Mouse (Mus musculus) lung, adult 18-20 months (tissue): ENCODE measurements around the gene Stk33.
"Not testable (repeated sequence)": the region's sequence is repeated elsewhere in the genome, so short reads cannot be mapped to it uniquely, and the experiment has no call there.

Source experiments
- DNase-seq, 2 experiments: peaks; one replicate each; pipeline ENCODE4 v3.0.0; 2022; ENCODE audit warnings: mixed read lengths in 2 of 2

The Stk33 gene

DNA sequence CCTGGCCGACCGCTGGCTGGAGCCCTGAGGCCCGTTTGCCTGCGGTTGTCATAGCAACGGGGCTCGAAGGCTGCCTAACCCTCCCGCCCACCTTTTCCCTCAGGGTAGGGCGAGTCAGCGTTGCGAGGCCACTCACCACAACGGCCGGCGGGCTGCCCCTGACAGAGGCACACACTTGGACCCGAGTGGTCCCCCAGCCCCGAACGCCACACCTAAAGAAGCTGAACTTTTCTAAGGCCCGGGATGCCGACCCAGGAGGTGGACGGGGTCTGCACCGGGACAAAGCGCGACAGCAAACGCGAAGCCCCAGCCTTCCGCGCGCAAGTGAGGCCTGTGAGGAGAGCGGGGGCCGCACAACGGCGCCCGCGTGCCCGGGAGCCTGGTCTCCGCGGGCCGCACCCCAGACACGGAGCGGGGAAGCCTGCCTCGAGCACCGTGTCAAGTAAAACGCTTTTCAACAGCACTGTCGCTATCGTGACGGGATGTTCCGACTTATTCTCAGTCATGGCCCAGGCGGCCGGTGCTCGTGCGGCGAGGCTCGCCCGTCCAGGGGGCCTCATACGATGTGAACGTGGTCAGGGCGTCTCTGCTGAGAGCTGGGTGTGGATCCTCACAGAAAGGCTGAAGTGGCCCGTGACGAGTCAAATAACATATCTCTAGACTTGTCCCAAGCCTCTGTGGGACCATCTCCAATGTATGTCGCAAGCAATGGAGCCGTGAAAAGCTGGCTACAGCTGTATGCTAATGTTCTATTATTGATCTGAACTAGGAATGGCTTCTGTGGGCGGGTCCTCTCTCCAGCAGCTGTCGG lies at the start of gene Stk33:
Gene Stk33 (minus strand): TSS at position 301 of the 811 bp plus-strand sequence.
- DNase-seq = peak; percentile 44 to 76

DNA sequence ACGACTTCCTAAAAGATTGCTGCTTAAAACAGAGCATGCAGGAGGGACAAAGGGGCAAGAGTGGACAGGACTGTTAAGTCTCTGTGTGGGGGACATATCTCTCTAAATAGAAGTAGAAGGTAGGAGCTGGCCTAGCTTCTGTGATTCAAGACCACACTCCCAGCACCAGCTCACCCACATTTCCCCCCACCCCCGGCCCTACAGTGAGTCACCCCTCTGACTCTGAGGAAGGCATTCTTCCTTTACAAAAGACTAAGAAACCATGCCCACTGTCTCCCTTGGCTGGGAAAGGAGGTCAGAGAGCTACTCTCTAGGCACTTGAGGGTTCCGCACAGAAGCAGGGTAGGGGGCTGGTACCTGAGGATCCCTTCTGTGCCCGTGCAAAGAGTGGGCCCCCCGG lies 45.3 kb upstream of the Stk33 start:
- DNase-seq = no peak

DNA sequence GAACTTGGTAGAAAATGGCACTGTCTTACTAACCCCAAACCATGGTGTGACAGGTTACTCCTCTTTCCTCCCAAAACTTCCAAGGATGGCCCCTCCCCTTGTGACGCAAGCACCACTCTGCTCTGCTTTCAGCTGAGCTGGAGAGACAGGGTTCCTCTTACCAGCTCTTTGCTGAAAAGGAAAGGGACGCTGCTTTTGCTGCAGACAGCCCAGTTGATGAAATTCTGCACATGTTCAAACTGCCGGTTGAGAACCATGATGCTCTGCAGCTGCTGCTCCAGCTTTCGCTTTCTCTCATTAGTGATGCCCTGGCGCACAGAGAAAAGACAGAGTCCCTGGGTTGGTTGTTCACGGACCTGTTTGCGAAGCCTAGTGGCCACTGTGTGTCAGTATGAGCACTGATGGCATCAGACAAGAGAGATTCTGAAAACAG lies 41.9 kb upstream of the Stk33 start:
- peak in 1 of 2 experiments; percentile 18 for DNase-seq

DNA sequence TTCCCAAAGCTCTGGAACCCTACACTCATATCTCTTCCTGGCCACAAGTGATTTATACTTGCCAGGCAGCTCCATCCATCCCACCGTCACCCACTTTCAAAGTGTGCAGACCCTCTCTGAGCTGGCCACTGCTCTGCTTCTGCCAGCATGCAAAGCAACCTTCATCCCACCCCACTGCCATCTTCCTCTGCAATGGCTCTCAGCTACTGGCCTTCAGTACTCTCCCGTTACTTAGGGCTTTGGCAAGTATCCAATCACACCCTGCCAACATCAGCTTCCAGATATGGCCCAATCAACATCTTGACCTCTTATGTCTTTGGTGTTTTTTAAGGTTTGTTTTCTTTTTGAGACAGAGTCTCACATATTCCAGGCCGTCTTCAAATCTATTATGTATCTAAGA lies 39.0 kb upstream of the Stk33 start:
- no peak for DNase-seq

DNA sequence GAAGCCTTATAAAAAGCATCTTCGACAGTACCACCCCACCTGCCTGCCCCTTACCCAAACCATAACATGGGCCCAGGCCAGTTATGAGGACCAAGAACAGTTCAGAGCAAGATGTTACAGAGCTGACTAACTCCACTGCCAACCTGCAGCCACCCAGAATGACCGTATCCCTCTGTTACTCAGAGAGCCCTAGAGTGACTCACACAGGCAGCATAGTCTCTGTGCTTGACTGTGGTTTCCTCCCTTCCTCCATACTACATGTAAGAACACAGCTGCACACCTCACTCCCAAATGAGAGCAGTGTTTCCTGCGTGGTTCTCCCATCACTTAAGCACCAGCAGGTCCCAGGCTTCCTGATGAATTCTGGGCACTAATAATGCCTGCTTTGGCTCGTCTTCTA lies 31.8 kb upstream of the Stk33 start:
- no peak for DNase-seq

DNA sequence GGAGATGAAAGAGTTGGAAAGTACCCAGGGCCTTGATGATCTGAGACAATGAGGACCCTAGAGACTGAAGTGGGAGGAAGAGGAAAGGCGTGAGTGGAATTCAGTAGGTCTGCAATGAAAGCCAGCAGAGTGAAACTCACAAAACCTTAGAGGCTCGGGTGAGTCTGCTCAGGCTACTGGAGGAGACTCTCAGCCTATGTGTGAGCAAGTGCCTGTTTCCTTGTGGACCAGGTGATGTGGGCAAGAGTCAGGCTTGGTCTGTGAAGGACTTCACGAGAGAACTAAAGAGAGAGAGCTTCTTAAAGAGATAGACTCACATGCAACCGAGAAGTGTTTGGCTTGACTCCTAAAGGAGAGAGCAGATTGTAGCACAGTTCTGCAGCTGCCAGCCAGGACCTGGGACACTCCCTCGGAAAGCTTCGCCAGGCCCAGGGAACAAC lies 29.4 kb upstream of the Stk33 start:
- peak in 1 of 2 experiments; percentile 16 for DNase-seq

DNA sequence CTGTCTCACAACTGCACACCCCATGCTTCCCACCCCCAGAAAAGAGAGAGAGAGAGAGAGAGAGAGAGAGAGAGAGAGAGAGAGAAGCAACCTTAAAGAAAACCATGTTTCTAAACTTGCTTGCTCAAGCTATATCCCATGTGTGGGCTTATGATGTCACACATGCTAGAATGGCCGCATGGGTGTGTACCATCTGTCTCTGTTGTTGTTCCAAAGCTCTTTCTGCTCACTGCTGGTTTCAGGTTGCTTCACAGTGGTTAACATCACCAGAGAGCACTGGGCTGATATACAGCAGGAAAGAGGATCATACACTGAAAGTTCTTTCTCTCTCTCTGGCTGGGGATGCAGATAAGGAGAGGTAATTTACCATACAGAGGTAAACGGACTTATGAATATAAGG lies 28.7 kb upstream of the Stk33 start:
- no peak for DNase-seq

DNA sequence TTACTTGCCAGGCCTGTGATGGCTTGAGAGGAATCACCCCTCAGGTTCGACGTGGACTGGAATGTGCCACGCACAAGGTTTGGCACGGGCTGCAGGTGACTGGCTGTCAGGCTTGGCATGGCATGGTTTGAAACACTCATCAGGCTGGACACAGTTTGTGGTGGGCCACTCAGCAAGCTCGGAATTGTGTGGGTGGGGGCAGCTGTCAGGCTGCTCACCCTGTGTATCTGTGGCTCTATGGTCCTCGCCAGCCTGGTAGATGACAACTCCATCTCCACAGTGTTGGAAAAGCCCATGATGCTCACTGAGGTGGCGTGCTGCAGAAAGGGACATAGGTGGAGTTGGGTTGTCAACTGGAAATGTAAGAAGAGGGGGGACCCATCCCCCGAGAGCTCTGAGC lies 21.8 kb upstream of the Stk33 start:
- DNase-seq = no peak

DNA sequence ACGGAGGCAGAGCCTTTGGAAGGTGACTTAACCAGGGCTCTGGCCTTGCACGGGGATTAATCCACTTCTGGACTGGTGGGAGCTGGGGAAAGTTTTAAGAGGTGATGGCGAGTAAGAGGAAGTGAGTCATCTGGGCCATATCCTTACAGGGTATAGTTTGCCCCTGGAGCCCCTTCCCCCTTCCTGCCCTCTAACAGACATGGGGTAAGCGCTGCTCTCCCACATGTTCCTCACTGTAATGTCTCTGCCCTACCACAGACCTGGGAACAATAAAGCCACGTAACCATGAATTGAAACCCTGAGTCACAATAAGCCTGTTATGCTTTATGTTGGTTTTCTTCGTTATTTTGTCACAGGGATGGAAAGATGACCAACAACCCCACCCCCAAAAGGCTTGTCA lies 17.7 kb upstream of the Stk33 start:
- no peak for DNase-seq

DNA sequence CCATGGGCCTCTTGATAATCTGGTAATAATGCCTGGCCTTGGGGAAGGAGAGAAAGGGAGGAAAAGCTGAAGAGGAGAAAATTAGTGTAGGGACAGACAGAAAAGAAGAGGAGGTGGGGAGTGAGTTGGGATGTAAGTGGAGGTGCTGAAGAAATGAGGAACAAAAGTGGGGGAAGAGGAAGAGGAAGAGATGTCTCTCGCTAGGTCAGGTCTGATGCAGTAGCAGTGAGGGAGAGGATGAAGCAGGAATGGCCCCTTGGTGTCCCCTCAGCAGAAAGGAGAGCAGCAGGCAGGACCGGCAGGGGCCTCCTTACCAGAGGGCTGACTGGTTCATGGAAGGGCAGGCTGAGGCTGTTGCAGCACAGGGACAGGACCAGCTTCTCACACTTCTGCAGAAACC lies 16.9 kb upstream of the Stk33 start:
- no peak for DNase-seq

DNA sequence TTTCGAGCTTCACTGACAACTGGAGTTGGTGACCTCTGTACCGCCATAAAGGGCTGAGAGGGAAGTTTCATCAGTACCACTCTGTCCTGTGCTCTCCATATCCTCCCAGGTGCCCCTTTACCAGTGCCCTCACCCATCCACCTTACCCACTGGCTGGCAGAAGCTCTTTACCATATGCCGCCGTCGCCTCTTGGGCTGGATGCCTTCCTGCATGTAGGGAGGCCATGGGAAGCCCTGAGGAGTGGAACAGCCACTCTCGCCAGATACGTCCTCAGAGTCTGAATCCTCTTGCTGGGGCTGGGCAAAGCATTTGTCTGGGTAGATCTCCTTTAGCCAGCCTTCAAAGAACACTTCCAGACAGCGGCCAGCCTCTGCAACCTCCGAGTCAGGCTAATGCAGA lies 16.0 kb upstream of the Stk33 start:
- no peak for DNase-seq

DNA sequence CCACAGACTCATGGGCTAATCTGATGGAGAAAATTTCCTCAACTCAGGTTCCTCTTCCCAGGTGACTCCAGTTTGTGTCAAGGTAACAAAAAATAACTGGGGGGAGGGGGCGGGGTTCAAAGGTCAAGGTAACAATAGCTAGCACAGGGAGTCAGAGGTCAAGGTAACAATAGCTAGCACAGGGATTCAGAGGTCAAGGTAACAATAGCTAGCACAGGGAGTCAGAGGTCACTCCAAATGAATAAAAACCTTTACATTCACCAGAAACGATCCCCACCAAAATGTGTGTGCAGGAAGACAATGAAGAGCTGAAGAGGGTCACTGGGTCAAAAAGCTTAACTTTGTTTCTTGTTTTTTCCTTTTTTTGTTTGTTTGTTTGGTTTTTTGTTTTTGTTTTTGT lies 9.2 kb upstream of the Stk33 start:
- DNase-seq = no peak

DNA sequence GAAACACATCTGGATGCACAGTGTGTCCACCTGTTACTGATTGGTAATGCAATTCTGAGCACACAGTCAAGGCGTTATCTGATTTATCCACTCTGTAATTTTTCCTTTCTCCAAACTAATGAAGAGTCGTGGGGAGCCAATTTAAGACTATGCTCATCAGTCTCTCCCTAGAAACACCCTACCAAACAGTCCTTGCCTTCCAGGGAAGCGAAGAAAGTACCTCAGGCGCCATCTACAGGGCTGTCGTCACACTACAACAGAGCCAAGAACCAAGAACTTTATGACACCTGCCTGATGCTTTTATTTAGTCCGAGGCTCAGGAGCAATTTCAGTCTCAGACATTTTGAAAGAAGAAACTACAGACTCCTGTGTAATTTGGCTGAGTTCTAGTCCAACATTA lies 6.1 kb upstream of the Stk33 start:
- peak; percentile 33 to 62 for DNase-seq

DNA sequence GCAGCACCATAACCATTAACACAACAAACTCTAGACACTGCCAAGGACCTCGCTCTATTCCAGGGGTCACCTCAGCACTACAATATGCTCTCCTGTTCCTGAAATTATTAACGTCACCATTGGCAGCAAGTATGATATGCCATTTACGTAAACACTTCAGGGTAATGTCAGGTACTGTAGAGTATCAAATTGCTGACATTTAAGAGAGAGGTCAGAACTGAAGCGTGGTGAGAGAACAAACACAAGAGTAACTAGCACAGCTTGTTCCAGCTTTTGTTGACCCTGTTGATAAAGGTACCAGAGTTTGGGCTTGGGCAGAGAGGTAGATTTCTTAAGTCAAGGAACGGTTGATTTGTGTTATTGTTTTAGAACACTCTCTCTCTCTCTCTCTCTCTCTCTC lies 3.9 kb upstream of the Stk33 start:
- DNase-seq = peak in 1 of 2 experiments; percentile 71

DNA sequence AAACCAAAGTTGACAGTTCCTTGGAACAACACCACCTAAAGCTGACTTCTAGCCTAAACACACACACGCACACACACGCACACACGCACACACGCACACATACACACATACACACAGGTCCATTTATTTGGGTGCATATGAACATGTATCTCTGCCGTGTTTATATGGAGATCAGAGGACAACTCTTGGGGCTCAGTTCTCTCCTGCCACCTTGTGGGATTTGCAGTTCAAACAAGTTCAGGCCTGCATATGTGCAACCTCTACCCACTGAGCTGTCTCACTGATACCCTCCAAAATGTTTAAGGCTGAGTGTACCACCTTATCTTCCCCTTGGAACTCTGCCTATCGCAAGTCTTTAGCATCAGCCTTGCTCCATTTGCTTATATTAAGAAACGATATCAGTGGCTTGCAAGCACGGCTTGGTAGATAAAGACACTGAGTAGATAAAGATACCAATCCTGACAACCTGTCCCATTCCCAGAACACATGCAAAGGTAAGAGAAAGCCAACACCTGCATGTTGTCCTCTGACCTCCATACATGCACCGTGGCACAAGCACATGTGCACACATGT lies 1.9 kb upstream of the Stk33 start:
- DNase-seq = peak in 1 of 2 experiments; percentile 17

DNA sequence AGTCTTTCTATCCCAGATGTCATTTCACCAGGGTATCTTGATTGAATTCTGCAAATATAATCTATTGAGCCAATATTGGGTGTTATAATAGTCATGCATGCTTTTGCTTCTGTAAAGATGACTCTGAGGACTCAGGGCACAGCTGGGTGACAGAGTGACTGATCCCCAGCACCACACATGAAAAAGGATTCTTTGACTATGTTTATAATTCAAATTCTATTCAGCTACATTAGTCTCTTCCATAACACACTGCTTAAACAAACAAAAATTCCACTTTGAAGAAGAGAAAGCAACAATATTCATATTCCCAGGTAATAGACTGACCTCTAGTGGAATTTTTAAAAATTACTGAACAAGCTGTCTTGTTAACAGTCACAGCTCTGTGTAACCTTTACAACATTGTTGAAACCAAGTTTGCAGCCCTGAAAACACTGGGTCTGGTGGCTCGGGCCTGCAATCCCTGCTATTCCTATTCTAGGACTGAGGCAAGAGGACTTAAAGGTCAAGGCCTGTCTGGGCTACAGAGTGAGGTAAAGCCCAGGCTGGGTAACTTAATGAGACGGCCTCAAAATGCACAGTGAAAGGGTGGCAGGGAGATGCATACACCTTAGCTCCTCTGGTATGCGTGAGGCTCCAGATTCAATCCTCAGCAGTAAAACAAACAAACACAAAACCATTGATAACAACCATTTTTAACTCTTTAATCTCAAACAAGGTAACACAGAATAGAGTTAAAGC lies 14.3 kb downstream of the Stk33 start:
- DNase-seq = no peak

DNA sequence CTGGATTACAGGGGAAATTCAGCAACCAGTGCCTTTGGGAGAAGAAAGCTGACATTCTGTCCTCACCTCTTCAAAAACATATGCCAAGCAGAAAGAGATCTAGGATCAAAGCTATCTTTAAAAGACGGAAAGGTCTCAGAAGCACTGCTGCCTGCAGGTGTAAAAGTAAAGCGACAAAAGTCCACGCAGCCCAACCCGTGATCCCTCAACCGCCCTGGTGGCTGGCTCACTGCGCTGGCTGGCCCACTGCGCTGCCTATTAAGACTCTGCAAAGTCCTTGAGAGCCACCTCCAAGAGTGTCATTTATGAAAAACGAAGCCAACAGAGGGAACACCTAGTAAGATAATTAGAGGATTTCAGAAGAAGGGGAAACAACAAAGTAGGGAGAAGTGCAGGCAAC lies 16.1 kb downstream of the Stk33 start:
- no peak for DNase-seq

DNA sequence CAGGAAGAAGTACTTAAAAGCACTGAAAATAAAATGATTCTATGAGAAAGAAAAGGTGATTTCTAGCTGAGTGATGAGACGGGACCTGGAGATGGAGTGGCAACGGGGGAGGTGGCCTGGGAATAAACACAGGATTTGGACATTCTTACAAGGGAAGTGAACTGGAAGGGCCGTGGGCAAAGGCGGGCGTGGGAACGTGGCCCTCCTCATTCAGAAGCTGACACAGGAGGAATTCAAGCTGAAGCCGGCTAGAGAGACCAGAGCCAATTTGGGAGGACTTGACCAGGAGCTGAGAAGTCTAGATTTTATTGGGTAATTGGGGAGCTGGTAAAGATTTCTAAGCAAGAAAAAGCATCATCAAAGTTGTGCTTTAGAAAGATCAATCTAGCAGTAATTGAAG lies 33.4 kb downstream of the Stk33 start:
- DNase-seq = no peak

DNA sequence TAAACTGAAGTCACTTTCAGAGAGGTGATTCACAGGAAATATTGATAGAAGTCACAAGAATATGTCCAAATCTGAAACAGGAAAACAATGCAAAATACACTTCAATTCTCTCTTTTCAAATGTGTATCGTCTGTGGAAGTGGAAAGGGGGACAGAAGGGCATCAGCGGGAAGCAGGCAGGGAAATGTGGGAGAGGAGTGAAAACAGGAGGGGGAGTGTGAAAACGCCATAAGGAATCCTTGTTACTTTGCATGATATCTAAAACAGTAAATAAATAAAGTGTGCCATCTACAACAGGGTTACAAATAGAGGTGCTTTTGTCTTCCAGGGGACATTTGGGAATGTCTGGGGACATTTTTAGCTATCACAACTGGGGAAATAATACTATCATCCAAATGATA lies 39.6 kb downstream of the Stk33 start:
- DNase-seq = no peak

DNA sequence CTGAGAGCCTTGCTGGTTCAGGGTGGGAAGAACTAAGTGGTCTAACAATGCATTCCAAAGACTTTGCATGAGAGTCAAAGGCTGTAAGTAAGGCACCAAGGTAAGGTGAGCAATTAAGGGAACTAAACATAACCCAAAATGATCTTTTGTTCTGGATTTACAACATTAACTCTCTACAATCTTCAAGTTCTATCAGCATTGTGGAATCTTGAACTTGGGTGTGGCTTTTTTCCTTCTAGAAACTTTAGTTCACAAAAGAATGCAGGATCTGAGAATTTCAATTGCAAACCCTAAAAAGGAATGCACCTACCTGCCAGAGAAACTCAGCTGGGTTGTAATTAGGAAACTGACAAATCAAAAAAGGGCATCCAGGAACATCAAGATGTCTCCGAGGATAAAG lies 57.8 kb downstream of the Stk33 start:
- DNase-seq = no peak

DNA sequence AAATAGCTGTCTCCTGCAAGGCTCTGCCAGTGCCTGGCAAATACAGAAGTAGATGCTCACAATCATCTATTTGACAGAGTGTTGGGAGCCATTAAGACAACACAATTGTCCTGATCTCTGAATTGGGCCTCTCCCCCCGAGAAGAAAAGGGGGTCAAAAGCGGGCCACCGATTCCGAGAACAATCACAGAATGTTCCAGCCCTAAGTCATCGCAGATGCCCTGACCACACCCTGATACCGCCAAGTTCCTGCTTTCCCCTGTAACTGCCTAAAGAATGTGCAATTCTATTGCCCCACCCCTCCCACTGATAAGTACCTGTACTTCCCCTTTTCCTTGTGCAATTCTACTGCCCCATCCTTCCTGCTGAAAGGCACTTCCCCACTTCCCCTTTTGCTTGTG lies 65.3 kb downstream of the Stk33 start:
- DNase-seq = not testable (repeated sequence)

DNA sequence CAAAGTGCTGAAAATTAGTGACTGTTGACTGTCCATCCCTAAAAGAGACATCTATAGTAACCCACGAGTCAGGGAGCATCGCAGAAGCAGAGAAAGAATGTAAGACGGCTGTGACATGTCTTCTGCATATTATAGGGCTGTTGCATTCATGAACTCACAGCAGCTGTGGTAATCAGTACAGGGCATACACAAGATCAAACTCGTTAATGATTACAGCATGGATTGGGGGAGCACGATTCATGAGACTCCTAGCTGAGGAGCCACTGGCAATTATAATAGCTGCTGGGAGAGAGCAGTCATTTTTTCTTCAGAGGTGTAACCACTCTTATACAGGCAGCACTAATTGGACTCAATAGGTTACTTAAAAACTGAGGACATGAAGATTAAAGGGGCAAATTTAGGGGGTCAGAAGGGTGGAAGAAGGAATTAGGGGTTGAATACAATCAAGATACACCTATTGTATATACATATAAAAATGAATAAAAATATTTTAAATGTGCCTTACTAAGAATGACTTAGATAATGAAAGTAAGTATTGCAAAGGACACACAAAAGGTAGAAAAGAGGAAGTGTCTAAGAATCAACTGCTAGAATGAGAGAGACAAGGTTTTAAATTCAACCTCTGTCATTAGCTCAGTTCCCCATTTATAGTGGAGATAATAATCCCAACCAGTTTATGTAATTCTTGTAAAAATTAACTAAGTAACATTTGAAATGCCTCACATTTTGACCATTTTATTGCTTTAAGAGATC lies 80.3 kb downstream of the Stk33 start:
- no peak for DNase-seq

DNA sequence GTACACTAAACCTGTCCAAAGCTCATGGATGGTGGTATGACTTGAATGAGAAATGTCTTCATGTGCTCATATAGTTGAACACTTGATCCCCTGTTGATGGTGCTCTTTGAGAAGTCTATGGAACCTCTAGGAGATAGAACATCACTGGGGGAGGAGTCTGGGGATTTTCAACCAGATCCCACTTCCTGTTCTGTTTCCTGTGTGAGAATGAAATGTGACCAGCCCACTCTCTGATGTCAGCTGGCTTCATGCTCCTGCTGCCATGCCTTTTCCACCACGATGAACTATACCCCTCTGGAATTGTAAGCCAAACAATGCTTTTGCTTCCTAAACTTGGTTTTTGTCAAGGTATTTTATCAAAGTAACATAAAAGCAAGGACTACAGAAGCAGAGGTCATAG lies 81.0 kb downstream of the Stk33 start:
- no peak for DNase-seq
